Comparison of ENCODE assay signal across 1 mouse cellular context in the genomic region with DNA sequence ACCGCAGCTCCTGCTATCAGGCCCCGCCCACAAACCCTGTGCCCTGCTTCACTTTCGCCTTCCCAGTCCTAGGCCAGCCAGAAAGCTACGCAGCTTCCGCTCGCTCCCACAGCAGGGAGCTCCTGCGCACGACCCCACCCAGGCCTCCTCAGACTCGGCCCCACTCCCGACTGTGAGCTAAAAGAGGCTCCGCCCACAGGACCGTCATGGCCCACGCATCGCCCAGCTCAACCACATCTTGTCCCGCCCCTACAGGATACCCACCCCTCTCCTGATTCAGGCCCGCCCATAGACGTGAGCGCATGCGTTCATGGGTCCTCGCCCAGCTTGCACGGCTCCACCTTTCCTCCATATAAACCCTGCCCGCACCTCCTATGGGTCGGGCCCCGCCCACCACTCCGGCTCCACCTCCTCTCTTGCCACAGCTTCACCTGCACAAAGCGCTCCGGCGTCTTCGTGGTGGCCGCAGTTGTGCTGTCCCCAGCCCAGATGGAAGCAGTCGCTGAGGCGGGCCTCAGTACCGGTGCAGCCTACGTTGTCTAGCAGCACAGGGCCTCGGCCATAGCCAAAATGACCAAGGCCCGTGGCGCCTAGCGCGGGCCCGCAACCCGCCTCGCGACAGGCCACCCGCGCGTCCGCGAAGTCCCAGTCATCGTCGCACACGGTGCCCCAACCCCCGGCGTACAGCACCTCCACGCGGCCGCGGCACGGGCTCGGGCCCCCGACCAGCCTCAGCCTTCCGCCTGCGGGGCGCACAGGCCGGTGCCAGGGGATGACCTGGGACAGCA.
TF ChIP-seq lines count a peak whose summit lies in the region.

No protein-coding gene starts in this region.

TF ChIP-seq in CH12.LX, 34 proteins besides CTCF, POLR2A, EP300 and RAD21:
- TF ChIP-seq NRF1 (IDR thresholded peaks at IDR 0.05; ENCODE audit: low read depth, low read length), result peak; percentile 78
- peak; percentile 36; the same call in 1 of the 2 replicates for TF ChIP-seq UBTF (IDR thresholded peaks at IDR 0.05; ENCODE audit: low read depth, low read length)
- TF ChIP-seq NELFE (IDR thresholded peaks at IDR 0.05; ENCODE audit: low read depth, low read length), result peak; percentile 78
- 0 out of 2 replicates have a peak, but pooled peaks have one; percentile 37 for TF ChIP-seq MAX (IDR thresholded peaks at IDR 0.05; ENCODE audit: low read length)
- TF ChIP-seq ELF1 (IDR thresholded peaks at IDR 0.05; ENCODE audit: low read depth, low read length), result peak; percentile 70
- no peak for TF ChIP-seq USF1 (IDR thresholded peaks at IDR 0.05; ENCODE audit: low read depth, low read length)
- no peak for TF ChIP-seq ZKSCAN1 (IDR thresholded peaks at IDR 0.05; ENCODE audit: borderline replicate concordance, low read depth, low read length)
- TF ChIP-seq CHD1 (IDR thresholded peaks at IDR 0.05; ENCODE audit: low read depth, low read length), result no peak
- TF ChIP-seq SIN3A (IDR thresholded peaks at IDR 0.05; ENCODE audit: low read length), result peak; percentile 48
- TF ChIP-seq MXI1 (IDR thresholded peaks at IDR 0.05; ENCODE audit: low read depth, low read length), result peak; percentile 79
- TF ChIP-seq HCFC1 (IDR thresholded peaks at IDR 0.05; ENCODE audit: low read depth, low read length), result peak; percentile 51
- no peak for TF ChIP-seq ETS1 (conservative IDR thresholded peaks at IDR 0.05; ENCODE audit: low read depth, low read length)
- TF ChIP-seq ZMIZ1 (IDR thresholded peaks at IDR 0.05; ENCODE audit: low read depth, low read length), result peak; percentile 85
- peak; percentile 77 for TF ChIP-seq TCF12 (IDR thresholded peaks at IDR 0.05; ENCODE audit: low read depth, low read length)
- TF ChIP-seq TBP (conservative IDR thresholded peaks at IDR 0.05; ENCODE audit: low read depth, low read length), result 0 out of 2 replicates have a peak, but pooled peaks have one; percentile 45
- no peak for TF ChIP-seq SMC3 (IDR thresholded peaks at IDR 0.05; ENCODE audit: low read depth, low read length)
- TF ChIP-seq KAT2A (IDR thresholded peaks at IDR 0.05; ENCODE audit: insufficient replicate concordance, low read length), result no peak
- 0 out of 2 replicates have a peak, but pooled peaks have one; percentile 32 for TF ChIP-seq POLR2AphosphoS2 (IDR thresholded peaks at IDR 0.05; ENCODE audit: low read depth, low read length)
